Mouse (Mus musculus) lung, embryonic 16.5 days (tissue): ENCODE results near the gene Tsen54. TPM values are rescaled to one million over a fixed set of nuclear protein-coding genes. Genes with fewer than 3 reads are reported as not detected.

Source experiments
- ATAC-seq: fragments of 200-750 bp; cut with Nextera tagmentation; 2 replicates; pipeline ENCODE4 v1.8.0; 2017; ENCODE audit warnings: low read depth, mild to moderate bottlenecking, moderate library complexity
- H3K27ac ChIP-seq: fragments of 300-500 bp; sonication (generic); 2 replicates; pipeline ENCODE4 v1.5.1; 2014; ENCODE audit warnings: mild to moderate bottlenecking, control low read depth, low read length
- H3K27me3 ChIP-seq: fragments of 300-500 bp; sonication (generic); 2 replicates; pipeline ENCODE4 v1.6.1; 2014; ENCODE audit warnings: low read depth, low read length, mixed read lengths; ENCODE audit not compliant: control insufficient read depth, insufficient read depth
- H3K36me3 ChIP-seq: fragments of 300-500 bp; sonication (generic); 2 replicates; pipeline ENCODE4 v1.6.1; 2014; ENCODE audit warnings: low read length; ENCODE audit not compliant: control insufficient read depth, insufficient read depth
- H3K4me1 ChIP-seq: fragments of 300-500 bp; sonication (generic); replicated peaks from 2 replicates; pipeline ENCODE4 v1.6.1; 2014; ENCODE audit warnings: low read length, mixed read lengths; ENCODE audit not compliant: control insufficient read depth, insufficient read depth
- H3K4me2 ChIP-seq: fragments of 300-500 bp; sonication (generic); 2 replicates; pipeline ENCODE4 v1.6.1; 2014; ENCODE audit warnings: low read depth, low read length, control low read depth
- H3K4me3 ChIP-seq: fragments of 300-500 bp; sonication (generic); 2 replicates; pipeline ENCODE4 v1.5.1; 2014; ENCODE audit warnings: mild to moderate bottlenecking, low read length, control low read depth
- H3K9ac ChIP-seq: fragments of 300-500 bp; sonication (generic); 2 replicates; pipeline ENCODE4 v1.6.1; 2014; ENCODE audit warnings: low read length, control low read depth
- H3K9me3 ChIP-seq: fragments of 300-500 bp; sonication (generic); 2 replicates; pipeline ENCODE4 v1.6.1; 2016; ENCODE audit warnings: low read length; ENCODE audit not compliant: control insufficient read depth
- WGBS: fragments of 180-500 bp; shearing (Covaris S2); extraction: QIAGEN DNeasy Blood & Tissue Kit; methylation state at CpG from one replicate; pipeline ENCODE4 v1.1.7; 2014; 5-methylcytosine and 5-hydroxymethylcytosine counted together
- microRNA-seq: library from miRNA; unstranded; fragments of <30 nt; microRNA quantifications from one replicate; pipeline ENCODE4, GENCODE M21; 2016
- polyA plus RNA-seq: library from polyadenylated mRNA; unstranded; fragments of >200 nt; fragmentation: Nextera tagmentation; extraction: Ambion mirVana; gene quantifications from 2 replicates; pipeline ENCODE4 v1.2.1, GENCODE M21; 2015

Tsen54 gene
- polyA plus RNA-seq, 1 experiment from 2014 or later: 36.9 TPM

DNA sequence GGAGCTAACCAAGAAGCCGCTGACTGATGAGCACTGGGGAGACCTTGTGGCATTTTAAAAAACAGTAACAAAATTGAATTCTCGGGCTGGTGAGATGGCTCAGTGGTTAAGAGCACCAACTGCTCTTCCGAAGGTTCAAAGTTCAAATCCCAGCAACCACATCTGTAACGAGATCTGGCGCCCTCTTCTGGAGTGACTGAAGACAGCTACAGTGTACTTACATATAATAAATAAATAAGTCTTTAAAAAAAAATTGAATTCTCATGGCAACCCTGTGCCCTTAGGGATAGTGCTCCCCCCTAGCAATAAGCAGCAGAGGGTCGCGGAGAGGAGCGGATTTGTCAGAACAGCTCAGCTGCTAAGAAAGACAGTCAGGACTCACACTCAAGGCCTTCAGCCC is 49.4 kb downstream of the Tsen54 start:
- Histone ChIP-seq H3K4me3 (no peak overlapping the region), H3K36me3 (no peaks in the 10 kb centered on the region), H3K27ac (no peak overlapping the region), H3K9ac (no peak overlapping the region), H3K4me2 (no peak overlapping the region), H3K27me3 (peaks cover 20% of the 10 kb centered on the region), H3K9me3 (no peaks in the 10 kb centered on the region), H3K4me1 (peaks cover 4% of the 10 kb centered on the region; the same call in 1 of the 2 replicates)
- no peak for ATAC-seq
- WGBS: 73% methylated on average over 8 of the region's 8 CpGs

- H3K9ac ChIP-seq: no peak overlapping the region
- H3K9me3 ChIP-seq: no peaks in the 10 kb centered on the region
- no peak overlapping the region for H3K4me2 ChIP-seq
- no peaks in the 10 kb centered on the region for H3K27me3 ChIP-seq
- no peaks in the 10 kb centered on the region for H3K4me1 ChIP-seq
- H3K4me3 ChIP-seq: no peak overlapping the region
- peak; percentile 70 for ATAC-seq
- WGBS: 50% methylated on average over 8 of the region's 8 CpGs
- no peak overlapping the region for H3K27ac ChIP-seq
- no peaks in the 10 kb centered on the region for H3K36me3 ChIP-seq
These were observed 54.9 kb downstream of the Tsen54 start for GRCm38 (mm10) chr11:115869393-115869792.

- no peaks in the 10 kb centered on the region for H3K36me3 ChIP-seq
- no peaks in the 10 kb centered on the region for H3K9me3 ChIP-seq
- ATAC-seq: no peak
- no peaks in the 10 kb centered on the region for H3K4me1 ChIP-seq
- no peak overlapping the region for H3K9ac ChIP-seq
- H3K27me3 ChIP-seq: no peaks in the 10 kb centered on the region
- WGBS: 50% methylated on average over 4 of the region's 4 CpGs
- H3K4me2 ChIP-seq: no peak overlapping the region
- no peak overlapping the region for H3K4me3 ChIP-seq
- H3K27ac ChIP-seq: no peak overlapping the region
These were observed 57.9 kb downstream of the Tsen54 start for GRCm38 (mm10) chr11:115872437-115872836.

Small RNA genes lying within 50 kb of the gene (microRNA-seq; reads per million reads assigned to microRNA genes)
- gene Mir5621: not detected

Other genes starting within 250 kb of the Tsen54 start
- gene Mrps7, start 210.8 kb upstream of the Tsen54 start, polyA plus RNA-seq: 79.3 and 87.6 TPM in 2 replicates
- gene Gga3, start 210.7 kb upstream of the Tsen54 start, polyA plus RNA-seq: 21.1 and 25.4 TPM in 2 replicates
- 36.8 and 40.6 TPM in 2 replicates for gene Mif4gd, start 201.8 kb upstream of the Tsen54 start, polyA plus RNA-seq
- gene Slc25a19, start 186.4 kb upstream of the Tsen54 start, polyA plus RNA-seq: 25.0 and 25.4 TPM in 2 replicates
- 81.0 and 82.7 TPM in 2 replicates for gene Grb2, start 106.1 kb upstream of the Tsen54 start, polyA plus RNA-seq
- 28.2 and 29.1 TPM in 2 replicates for gene Tmem94, start 49.3 kb upstream of the Tsen54 start, polyA plus RNA-seq
- gene Caskin2, start 1.1 kb upstream of the Tsen54 start, polyA plus RNA-seq: 21.6 and 22.0 TPM in 2 replicates
- gene Llgl2, start 9.3 kb downstream of the Tsen54 start, polyA plus RNA-seq: 45.0 and 58.7 TPM in 2 replicates
- gene Myo15b, start 43.7 kb downstream of the Tsen54 start, polyA plus RNA-seq: 0.83 and 2.0 TPM in 2 replicates
- gene Smim5, start 85.2 kb downstream of the Tsen54 start, polyA plus RNA-seq: 5.6 and 8.9 TPM in 2 replicates
- 35.5 and 36.2 TPM in 2 replicates for gene Smim6, start 97.3 kb downstream of the Tsen54 start, polyA plus RNA-seq
- 34.3 and 36.8 TPM in 2 replicates for gene Sap30bp, start 118.6 kb downstream of the Tsen54 start, polyA plus RNA-seq
- gene Recql5, start 118.8 kb downstream of the Tsen54 start, polyA plus RNA-seq: 23.6 and 25.7 TPM in 2 replicates
- gene Itgb4, start 160.0 kb downstream of the Tsen54 start, polyA plus RNA-seq: 3.4 and 3.8 TPM in 2 replicates
- gene Galk1, start 198.0 kb downstream of the Tsen54 start, polyA plus RNA-seq: 188 and 190 TPM in 2 replicates
- gene H3f3b, start 213.2 kb downstream of the Tsen54 start, polyA plus RNA-seq: 1,792 and 1,937 TPM in 2 replicates
- gene Unk, start 215.6 kb downstream of the Tsen54 start, polyA plus RNA-seq: 37.9 and 41.3 TPM in 2 replicates